Mouse (Mus musculus) layer of hippocampus, adult 6 months (tissue): ENCODE measurements around the gene Omt2b. TPM values are rescaled to one million over a fixed set of nuclear protein-coding genes. Genes with fewer than 3 reads are reported as not detected.

Source experiments
- long read RNA-seq, 2 experiments: library from polyadenylated mRNA; unstranded; transcript quantifications; one replicate each; pipeline ENCODE4 v2.0.0; 2019 to 2020
- polyA plus RNA-seq: library from polyadenylated mRNA; unstranded; fragments of <200 nt; fragmentation: Nextera tagmentation; gene quantifications from 2 replicates; pipeline ENCODE4 v1.2.3, GENCODE M21; 2021

The Omt2b gene
- not detected in 2 replicates for polyA plus RNA-seq
- long read RNA-seq, experiment 1 = 0 reads
- long read RNA-seq, experiment 2 = 0 reads

GRCm38 (mm10) chr9:78327289-78327688 is at the start of gene Omt2b:
Gene Omt2b (plus strand): TSS chr9:78327589.

DNA sequence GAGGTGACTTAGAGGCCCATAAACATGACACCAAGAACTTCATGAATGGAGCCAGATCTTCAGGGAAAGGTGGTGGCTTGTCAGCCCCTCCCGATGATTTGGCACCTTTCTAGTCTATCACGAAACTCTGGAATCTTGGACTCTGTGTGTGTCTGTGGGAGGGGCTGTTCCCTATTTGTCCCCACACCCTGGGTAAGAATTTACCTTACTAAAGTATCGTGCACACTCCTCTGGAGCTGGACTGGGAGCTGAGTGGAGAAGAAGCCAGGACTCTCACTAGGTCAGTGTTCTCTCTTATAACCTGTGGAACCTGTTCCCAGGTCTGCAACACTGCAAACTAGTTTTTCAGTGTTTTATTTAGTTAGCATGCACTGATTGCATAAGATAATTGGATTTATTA is 37.7 kb upstream of the Omt2b start, which contains the start of gene Gm10639:
TSS of gene Gm10639 (plus strand) at position 201 of the 400 bp plus-strand sequence.

DNA sequence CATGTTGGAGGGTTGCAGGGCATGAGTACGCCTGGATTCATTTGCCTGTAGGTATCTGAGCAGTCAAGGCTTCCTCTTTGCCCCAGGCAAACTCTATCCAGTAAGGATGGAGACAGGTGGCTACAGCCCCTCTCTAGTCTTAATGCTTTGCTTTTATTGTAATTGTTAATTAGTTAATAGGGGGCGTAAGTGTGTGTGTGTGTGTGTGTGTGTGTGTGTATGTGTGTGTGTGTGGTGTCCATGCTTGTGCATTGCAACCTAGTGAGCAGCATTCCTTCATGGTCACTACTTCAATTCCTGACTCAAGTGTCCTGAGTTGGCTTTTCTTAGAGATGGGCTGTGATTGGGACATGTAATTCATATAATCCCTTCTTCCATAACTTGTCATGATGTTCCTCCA is 12.7 kb upstream of the Omt2b start, which contains the start of gene Omt2a:
TSS of gene Omt2a (minus strand) at position 101 of the 400 bp plus-strand sequence.

GRCm38 (mm10) chr9:78355611-78356010 is 28.2 kb downstream of the Omt2b start, which contains the start of gene Gsta2:
Gene Gsta2 (minus strand): TSS chr9:78355788.

GRCm38 (mm10) chr9:78367959-78368358 is 40.6 kb downstream of the Omt2b start, which contains the start of gene Dppa5a:
Gene Dppa5a (minus strand): TSS chr9:78368177.

GRCm38 (mm10) chr9:78378113-78378785 is 50.9 kb downstream of the Omt2b start, which contains the start of gene Ooep:
Gene Ooep (minus strand): TSS chr9:78378725.

Other genes starting within 250 kb of the Omt2b start
- gene Fbxo9, start 218.5 kb upstream of the Omt2b start, polyA plus RNA-seq = 90.2 and 94.7 TPM in 2 replicates
- 8.2 and 9.2 TPM in 2 replicates for gene Ick, start 218.4 kb upstream of the Omt2b start, polyA plus RNA-seq
- 143 and 164 TPM in 2 replicates for gene Gsta4, start 144.8 kb upstream of the Omt2b start, polyA plus RNA-seq
- gene Gsta1, start 96.9 kb upstream of the Omt2b start, polyA plus RNA-seq = 0.28 TPM in 1 of 2 replicates, not detected in the other
- not detected in 2 replicates for gene Gm3776, start 70.5 kb upstream of the Omt2b start, polyA plus RNA-seq
- not detected in 2 replicates for gene Gm10639, start 37.7 kb upstream of the Omt2b start, polyA plus RNA-seq
- not detected in 2 replicates for gene Omt2a, start 12.8 kb upstream of the Omt2b start, polyA plus RNA-seq
- 0.85 and 0.90 TPM in 2 replicates for gene Gsta2, start 28.2 kb downstream of the Omt2b start, polyA plus RNA-seq
- not detected in 2 replicates for gene Dppa5a, start 40.6 kb downstream of the Omt2b start, polyA plus RNA-seq
- gene Ooep, start 51.1 kb downstream of the Omt2b start, polyA plus RNA-seq = 0.06 and 1.3 TPM in 2 replicates
- gene Ddx43, start 68.2 kb downstream of the Omt2b start, polyA plus RNA-seq = not detected in 2 replicates
- gene Cgas, start 115.6 kb downstream of the Omt2b start, polyA plus RNA-seq = 0.36 and 0.39 TPM in 2 replicates
- gene Mto1, start 120.6 kb downstream of the Omt2b start, polyA plus RNA-seq = 20.3 and 23.0 TPM in 2 replicates
- 1.2 and 1.5 TPM in 2 replicates for gene Gm17324, start 121.2 kb downstream of the Omt2b start, polyA plus RNA-seq
- 1,170 and 1,347 TPM in 2 replicates for gene Eef1a1, start 161.6 kb downstream of the Omt2b start, polyA plus RNA-seq